Mouse (Mus musculus) bone marrow macrophage, adult 2 months (primary cell): ENCODE measurements around the gene Ubr7.

Source experiments
- CTCF ChIP-seq: IDR thresholded peaks from 2 replicates; pipeline ENCODE4 v1.5.1; 2012; ENCODE audit warnings: low read depth, mild to moderate bottlenecking, low read length, moderate library complexity
- POLR2A ChIP-seq: IDR thresholded peaks from 2 replicates; pipeline ENCODE4 v1.6.1; 2012; ENCODE audit warnings: mild to moderate bottlenecking, low read depth, low read length, borderline replicate concordance

- no peak for TF ChIP-seq POLR2A
- TF ChIP-seq CTCF, result no peak
Observed at GRCm38 (mm10) chr12:102778151-102778550, 20.4 kb downstream of the Ubr7 start.
